Mouse (Mus musculus) midbrain, embryonic 16.5 days (tissue): ENCODE data around the gene Ypel2. TPM values are rescaled to one million over a fixed set of nuclear protein-coding genes. Genes with fewer than 3 reads are reported as not detected.
"Not testable (repeated sequence)": the region's sequence is repeated elsewhere in the genome, so short reads cannot be mapped to it uniquely, and the experiment has no call there.

ENCODE experiments used
- ATAC-seq: fragments of 200-750 bp; cut with Nextera tagmentation; 2 replicates; pipeline ENCODE4 v1.8.0; 2017; ENCODE audit warnings: moderate TSS enrichment
- H3K27ac ChIP-seq: fragments of 300-500 bp; sonication (generic); 2 replicates; pipeline ENCODE4 v1.5.1; 2014; ENCODE audit warnings: mild to moderate bottlenecking, low read length, mixed read lengths
- H3K27me3 ChIP-seq: fragments of 300-500 bp; sonication (generic); 2 replicates; pipeline ENCODE4 v1.6.1; 2014; ENCODE audit warnings: low read depth, low read length, mixed read lengths; ENCODE audit not compliant: control insufficient read depth, insufficient read depth
- H3K36me3 ChIP-seq: fragments of 300-500 bp; sonication (generic); 2 replicates; pipeline ENCODE4 v1.6.1; 2014; ENCODE audit warnings: mild to moderate bottlenecking, low read length, moderate library complexity, mixed read lengths; ENCODE audit not compliant: control insufficient read depth, insufficient read depth
- H3K4me1 ChIP-seq: fragments of 300-500 bp; sonication (generic); 2 replicates; pipeline ENCODE4 v1.6.1; 2014; ENCODE audit warnings: mild to moderate bottlenecking, low read length, mixed read lengths; ENCODE audit not compliant: control insufficient read depth, insufficient read depth
- H3K4me2 ChIP-seq: fragments of 300-500 bp; sonication (generic); 2 replicates; pipeline ENCODE4 v1.6.1; 2014; ENCODE audit warnings: mild to moderate bottlenecking, low read length, mixed read lengths
- H3K4me3 ChIP-seq: fragments of 300-500 bp; sonication (generic); 2 replicates; pipeline ENCODE4 v1.5.1; 2014; ENCODE audit warnings: low read depth, mild to moderate bottlenecking, low read length, moderate library complexity, mixed read lengths
- H3K9ac ChIP-seq: fragments of 300-500 bp; sonication (generic); 2 replicates; pipeline ENCODE4 v1.6.1; 2014; ENCODE audit warnings: low read depth, low read length, mixed read lengths
- H3K9me3 ChIP-seq: fragments of 300-500 bp; sonication (generic); replicated peaks from 2 replicates; pipeline ENCODE4 v1.6.1; 2014; ENCODE audit warnings: mild to moderate bottlenecking, low read length, mixed read lengths; ENCODE audit not compliant: control insufficient read depth, poor library complexity, severe bottlenecking
- WGBS: fragments of 180-500 bp; shearing (Covaris S2); extraction: QIAGEN DNeasy Blood & Tissue Kit; methylation state at CpG from one replicate; pipeline ENCODE4 v1.1.7; 2014; 5-methylcytosine and 5-hydroxymethylcytosine counted together
- polyA plus RNA-seq: library from polyadenylated mRNA; unstranded; fragments of >200 nt; fragmentation: Nextera tagmentation; extraction: Ambion mirVana; gene quantifications from 2 replicates; pipeline ENCODE4 v1.2.1, GENCODE M21; 2015

Ypel2 gene
- polyA plus RNA-seq = 5.7 and 6.5 TPM in 2 replicates

DNA sequence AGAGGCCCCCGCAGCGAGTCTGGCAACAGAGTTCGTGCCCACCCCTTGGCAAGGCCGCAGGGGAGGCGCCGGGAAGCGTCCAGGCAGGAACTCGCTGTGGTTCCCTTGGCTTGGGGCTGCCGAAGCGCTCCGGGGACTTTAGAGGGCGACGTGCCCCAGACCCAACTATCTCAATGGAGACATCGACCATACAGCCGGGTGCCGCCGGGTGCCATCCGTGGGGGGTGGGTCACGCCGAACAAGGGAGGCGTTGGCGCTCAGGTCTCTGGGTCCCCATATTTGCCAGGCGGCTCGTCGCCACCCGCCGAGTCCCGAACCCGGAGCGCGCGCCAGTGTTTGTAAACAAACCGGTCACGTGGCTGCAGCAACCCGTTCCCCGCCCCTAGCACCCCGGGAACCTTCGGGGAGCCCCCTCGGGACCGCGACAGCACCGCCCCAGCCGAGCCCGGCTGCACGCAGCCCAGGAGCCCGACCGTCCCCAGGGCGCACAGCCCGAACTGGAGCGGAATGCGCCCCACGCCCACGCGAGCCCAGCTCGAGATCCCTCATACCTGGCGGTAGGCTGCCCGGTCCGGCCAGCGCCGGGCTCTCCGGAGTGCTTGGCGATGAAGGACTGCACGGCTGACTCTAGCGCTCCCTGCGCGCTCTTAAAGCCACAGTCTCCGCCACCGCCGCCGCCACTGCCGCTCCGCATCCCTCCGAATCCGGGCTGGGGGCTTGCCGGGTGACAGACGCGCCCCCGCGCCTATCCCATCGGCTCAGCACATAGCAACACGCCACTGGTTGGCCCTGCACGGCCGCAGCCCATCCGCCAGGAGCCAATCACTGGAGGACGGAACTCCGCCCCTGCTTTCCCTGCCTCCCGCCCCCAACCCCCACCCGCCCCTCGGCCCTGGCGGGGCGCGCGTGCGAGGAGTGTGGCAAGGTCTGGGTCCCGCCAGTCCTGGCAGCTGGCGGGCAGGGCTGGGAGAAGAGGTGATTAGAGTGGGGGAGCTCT, at the start of gene Ypel2:
Ypel2 (minus strand) TSS at position 667 of the 997 bp plus-strand sequence.
- peak; percentile 99 for ATAC-seq
- WGBS = under 1% methylated on average over 93 of the region's 96 CpGs
- no peaks in the 10 kb centered on the region for H3K9me3 ChIP-seq
- peak within 1 kb of the TSS; percentile 93 for H3K4me2 ChIP-seq
- peak within 1 kb of the TSS; percentile 86 for H3K27ac ChIP-seq
- H3K4me3 ChIP-seq = peak within 1 kb of the TSS; percentile 95
- H3K36me3 ChIP-seq = no peaks in the 10 kb centered on the region
- peak within 1 kb of the TSS; percentile 82 for H3K9ac ChIP-seq
- no peaks in the 10 kb centered on the region for H3K27me3 ChIP-seq
- H3K4me1 ChIP-seq = peaks cover 33% of the 10 kb centered on the region

DNA sequence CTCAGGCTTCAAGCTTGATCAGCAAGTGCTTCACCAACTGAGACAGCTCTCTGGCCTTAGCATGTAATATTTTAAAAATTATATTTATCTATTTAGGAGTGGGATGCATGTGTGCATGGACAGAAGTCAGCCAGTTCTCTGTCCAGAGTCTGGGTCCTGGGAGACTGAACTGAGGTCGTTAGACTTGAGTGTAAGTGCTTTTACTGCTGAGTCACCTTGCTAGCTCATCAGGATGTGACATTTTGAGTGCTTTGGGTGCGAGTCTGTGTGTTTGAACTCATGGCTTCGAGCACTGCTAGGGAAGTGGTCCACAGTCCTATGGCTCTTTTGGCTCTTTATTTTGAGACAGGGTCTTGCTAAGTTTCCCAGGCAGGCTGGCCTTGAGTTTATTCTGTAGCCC, 49.5 kb upstream of the Ypel2 start:
- ATAC-seq = no peak
- Histone ChIP-seq H3K4me1 (no peaks in the 10 kb centered on the region), H3K27me3 (no peaks in the 10 kb centered on the region), H3K9ac (no peak overlapping the region), H3K36me3 (peaks cover 53% of the 10 kb centered on the region), H3K4me2 (no peak overlapping the region), H3K27ac (no peak overlapping the region), H3K9me3 (no peaks in the 10 kb centered on the region), H3K4me3 (no peak overlapping the region)
- 92% methylated on average over 3 of the region's 3 CpGs for WGBS

DNA sequence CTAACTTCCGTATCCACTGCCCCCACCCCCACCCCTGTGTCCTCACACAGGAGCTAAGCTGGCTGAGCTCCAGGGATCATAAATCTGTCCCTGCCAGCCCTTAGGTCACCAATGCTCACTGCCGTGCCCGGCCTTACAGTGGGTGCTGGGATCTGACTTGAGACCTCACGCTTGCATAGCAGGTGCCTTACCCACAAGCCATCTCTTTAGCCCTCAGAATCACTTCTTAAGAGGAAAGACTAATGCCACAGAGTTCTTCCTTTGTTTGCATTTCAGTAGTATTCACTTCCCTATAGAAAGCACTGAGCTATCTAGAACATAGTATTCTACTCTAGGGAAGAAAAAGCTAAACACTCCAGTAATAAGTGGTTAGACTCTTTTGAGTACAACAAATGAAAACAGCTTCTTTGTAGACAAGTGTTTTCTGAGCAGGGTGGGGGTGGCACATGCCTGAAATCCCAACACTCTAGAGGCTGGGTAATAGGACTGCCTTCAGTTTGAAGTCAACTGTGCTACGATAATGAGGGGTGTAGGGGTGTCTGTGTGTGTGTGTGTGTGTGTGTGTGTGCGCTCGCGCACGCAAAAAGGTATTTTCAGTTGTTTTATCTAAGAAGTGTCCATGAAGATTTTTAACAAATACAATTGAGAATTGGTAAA, 45.9 kb upstream of the Ypel2 start:
- H3K9me3 ChIP-seq = no peaks in the 10 kb centered on the region
- peaks cover 62% of the 10 kb centered on the region for H3K36me3 ChIP-seq
- no peak overlapping the region for H3K9ac ChIP-seq
- H3K4me3 ChIP-seq = no peak overlapping the region
- no peaks in the 10 kb centered on the region for H3K4me1 ChIP-seq
- no peak for ATAC-seq
- H3K27ac ChIP-seq = no peak overlapping the region
- H3K4me2 ChIP-seq = no peak overlapping the region
- WGBS = 93% methylated on average over 9 of the region's 9 CpGs
- H3K27me3 ChIP-seq = no peaks in the 10 kb centered on the region

DNA sequence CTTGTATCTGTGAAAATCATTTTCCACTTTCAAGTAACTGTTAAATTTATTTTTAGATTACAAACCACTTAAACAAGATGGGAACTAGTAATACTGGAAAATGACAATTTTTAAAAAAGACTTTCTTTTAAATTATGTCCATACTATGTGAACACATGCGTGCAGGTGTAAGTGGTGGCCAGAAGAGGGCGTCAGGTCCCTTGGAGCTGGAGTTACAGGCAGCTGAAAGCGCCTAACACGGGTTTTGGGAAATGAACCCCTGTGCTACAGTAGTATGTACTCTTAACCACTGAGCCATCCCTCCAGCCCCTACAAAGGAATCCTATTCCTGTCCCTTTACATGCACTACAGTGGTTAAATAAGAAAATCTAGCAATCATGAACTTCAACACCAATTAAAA, 42.7 kb upstream of the Ypel2 start:
- WGBS = 68% methylated on average over 4 of the region's 4 CpGs

DNA sequence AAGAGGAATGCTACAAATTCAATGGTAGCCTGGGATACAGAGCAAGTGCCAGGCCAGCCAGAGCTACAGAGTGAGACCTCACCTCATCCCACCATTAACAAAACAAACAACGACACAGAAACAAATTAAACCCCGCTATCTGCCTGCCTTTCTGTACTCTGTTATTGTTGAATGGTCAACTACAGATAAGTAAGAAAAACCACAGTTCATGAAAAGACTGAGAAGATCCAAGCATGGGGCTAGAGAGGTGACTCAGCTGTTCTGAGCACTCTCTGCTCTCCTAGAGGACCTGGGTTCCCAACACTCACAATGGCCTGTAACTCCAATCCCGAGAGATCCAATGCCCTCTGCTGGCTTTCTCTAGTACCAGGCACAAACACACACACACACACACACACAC, 34.7 kb upstream of the Ypel2 start:
- Histone ChIP-seq H3K4me3 (no peak overlapping the region), H3K4me2 (no peak overlapping the region), H3K9ac (no peak overlapping the region), H3K27me3 (no peaks in the 10 kb centered on the region), H3K9me3 (no peaks in the 10 kb centered on the region), H3K4me1 (no peaks in the 10 kb centered on the region), H3K27ac (no peak overlapping the region), H3K36me3 (peaks cover 3% of the 10 kb centered on the region; the same call in 1 of the 2 replicates)
- 95% methylated on average over 3 of the region's 3 CpGs for WGBS
- no peak for ATAC-seq

More for the DNA sequence above, 42.7 kb upstream of the Ypel2 start:
- Histone ChIP-seq H3K9ac (no peak overlapping the region), H3K4me1 (no peaks in the 10 kb centered on the region), H3K9me3 (no peaks in the 10 kb centered on the region), H3K4me3 (no peak overlapping the region), H3K36me3 (peaks cover 50% of the 10 kb centered on the region), H3K4me2 (no peak overlapping the region), H3K27ac (no peak overlapping the region), H3K27me3 (no peaks in the 10 kb centered on the region)
- no peak for ATAC-seq

DNA sequence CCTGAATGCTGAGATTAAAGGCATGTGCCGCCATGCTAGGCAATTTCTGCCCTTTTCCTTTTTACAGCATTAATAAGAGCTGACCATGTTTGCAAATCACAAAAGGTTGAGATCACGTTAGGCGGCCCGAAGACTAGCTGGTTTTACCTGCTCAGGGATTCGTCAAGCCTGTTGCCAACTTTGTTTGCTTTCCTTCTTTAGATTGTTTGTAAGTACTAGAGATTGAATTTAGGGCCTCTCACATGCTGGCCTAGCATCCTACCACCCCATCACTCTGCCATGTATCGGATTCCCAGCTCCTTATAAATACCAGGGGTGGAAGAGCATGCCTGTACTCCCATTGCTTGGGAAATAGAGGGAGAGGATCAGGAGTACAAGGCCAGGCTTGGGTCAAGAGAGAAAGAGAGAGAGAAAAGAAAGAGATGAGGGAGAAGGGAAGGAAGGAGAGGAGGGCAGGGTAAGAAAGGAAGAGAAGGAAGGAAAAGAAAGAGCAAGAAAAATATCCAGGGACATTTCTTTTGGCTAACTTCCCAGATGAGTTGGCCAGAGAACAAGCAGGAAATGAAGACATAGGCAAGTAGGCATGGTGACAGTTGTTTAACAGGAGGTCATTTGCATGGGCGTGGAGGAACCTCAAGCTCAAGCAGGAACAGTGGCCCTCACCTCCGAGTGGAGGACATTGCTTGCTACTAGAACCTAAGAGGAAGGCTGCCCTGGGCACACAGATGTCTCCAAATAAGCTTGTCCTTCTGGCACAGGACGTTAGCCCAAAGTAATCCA, 32.8 kb upstream of the Ypel2 start:
- H3K36me3 ChIP-seq = no peaks in the 10 kb centered on the region
- WGBS = 84% methylated on average over 9 of the region's 9 CpGs
- no peaks in the 10 kb centered on the region for H3K4me1 ChIP-seq
- no peaks in the 10 kb centered on the region for H3K9me3 ChIP-seq
- H3K27me3 ChIP-seq = no peaks in the 10 kb centered on the region
- ATAC-seq = no peak
- H3K9ac ChIP-seq = no peak overlapping the region
- H3K27ac ChIP-seq = no peak overlapping the region
- H3K4me2 ChIP-seq = no peak overlapping the region
- H3K4me3 ChIP-seq = no peak overlapping the region

DNA sequence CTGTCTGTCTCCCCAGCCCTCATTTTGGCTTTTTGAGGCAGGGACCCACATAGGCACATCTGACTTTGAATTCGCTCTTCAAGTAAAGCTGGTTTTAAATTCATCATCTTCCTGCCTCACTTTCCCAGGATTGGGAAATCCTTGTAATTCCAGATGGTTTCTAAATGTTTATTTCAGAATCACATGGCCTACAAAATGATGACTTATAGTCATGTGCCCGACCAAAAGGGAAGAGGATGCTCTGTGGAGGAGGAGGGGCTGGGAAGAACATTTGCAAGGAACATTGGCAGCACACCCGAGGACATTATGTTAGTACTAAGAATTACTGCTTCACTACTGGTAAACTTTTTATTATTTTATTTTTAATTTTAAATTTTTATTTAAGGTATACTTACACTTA, 31.8 kb upstream of the Ypel2 start:
- H3K27me3 ChIP-seq = no peaks in the 10 kb centered on the region
- no peak overlapping the region for H3K9ac ChIP-seq
- H3K36me3 ChIP-seq = no peaks in the 10 kb centered on the region
- H3K4me2 ChIP-seq = no peak overlapping the region
- H3K4me3 ChIP-seq = no peak overlapping the region
- 76% methylated on average over 3 of the region's 3 CpGs for WGBS
- ATAC-seq = no peak
- no peaks in the 10 kb centered on the region for H3K4me1 ChIP-seq
- no peaks in the 10 kb centered on the region for H3K9me3 ChIP-seq
- H3K27ac ChIP-seq = no peak overlapping the region

DNA sequence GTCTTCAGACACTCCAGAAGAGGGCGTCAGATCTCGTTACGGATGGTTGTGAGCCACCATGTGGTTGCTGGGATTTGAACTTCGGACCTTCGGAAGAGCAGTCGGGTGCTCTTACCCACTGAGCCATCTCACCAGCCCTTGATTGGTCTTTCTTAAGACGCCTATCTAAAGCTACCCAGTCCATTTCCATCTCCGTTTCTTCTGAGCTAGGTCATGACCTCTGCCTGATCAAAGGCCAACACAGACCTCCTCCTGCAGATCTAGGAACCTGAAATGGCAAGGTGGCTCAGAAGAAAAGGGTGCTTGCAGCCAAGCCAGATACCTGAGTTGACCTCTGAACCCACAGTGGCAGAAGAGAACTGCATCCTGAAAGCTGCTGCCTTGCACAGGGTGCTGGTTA, 29.7 kb upstream of the Ypel2 start:
- not testable (repeated sequence) for H3K27me3 ChIP-seq, H3K9me3 ChIP-seq, H3K27ac ChIP-seq, H3K9ac ChIP-seq, H3K36me3 ChIP-seq, H3K4me1 ChIP-seq, H3K4me3 ChIP-seq, H3K4me2 ChIP-seq, ATAC-seq
- 69% methylated on average over 8 of the region's 8 CpGs for WGBS
